Comparison of ENCODE assay signal across 9 mouse cellular contexts in the genomic region with DNA sequence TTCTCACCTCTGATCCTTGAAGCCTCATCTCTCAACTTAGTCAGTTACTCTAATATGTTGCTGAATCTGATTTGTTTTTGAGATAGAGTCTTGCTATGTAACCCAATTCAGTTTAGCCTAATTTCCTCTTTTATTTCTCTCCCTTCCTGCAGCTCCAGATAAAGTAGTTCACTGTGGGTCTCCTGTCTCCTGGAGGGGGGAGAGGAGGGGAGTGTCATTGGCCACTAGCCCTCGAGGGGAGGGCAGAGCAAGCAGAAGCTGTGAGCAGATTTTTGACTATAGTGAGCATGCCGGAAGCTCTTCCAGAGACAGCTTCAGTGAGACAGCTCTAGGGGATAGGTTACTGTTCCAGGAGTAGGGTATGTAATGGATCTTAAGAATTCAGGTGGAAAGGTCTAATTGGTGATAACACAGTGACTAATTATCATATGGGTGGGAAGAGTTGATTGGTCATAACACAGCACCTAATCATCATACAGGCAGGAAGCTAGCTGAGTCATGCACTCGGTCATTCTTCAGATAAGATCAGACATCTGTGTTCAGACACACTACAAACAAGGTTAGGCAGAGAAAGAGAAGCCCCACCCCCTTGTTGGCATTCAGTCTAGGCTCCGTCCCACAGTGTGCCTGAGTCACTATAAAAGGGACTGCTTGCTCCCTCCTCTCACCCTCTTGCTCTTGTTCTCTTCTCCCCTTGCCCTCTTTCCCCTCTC. TPM values are rescaled to one million over a fixed set of nuclear protein-coding genes. Genes with fewer than 3 reads are reported as not detected.
DNase-seq lines count a peak whose midpoint lies in the region; ATAC-seq lines count a peak whose summit lies in the region.
"Had no signal": no experiment of that assay in that cellular context is flagged by ENCODE, and none has a peak within 500 bp of the region (broad histone marks: within the 10 kb centered on the region; RNA-seq: fewer than 3 reads in every experiment).

No protein-coding gene starts in this region.

- no peaks in the 10 kb centered on the region for H3K4me1 ChIP-seq in midbrain, embryonic 14.5 days (ENCODE audit: control insufficient read depth, insufficient read depth, low read length)
- H3K4me1 ChIP-seq in midbrain, embryonic 15.5 days, result no peaks in the 10 kb centered on the region
- H3K4me1 ChIP-seq in embryonic facial prominence, embryonic 14.5 days (ENCODE audit: control insufficient read depth, insufficient read depth, low read length), result no peaks in the 10 kb centered on the region
- no peaks in the 10 kb centered on the region for H3K4me1 ChIP-seq in kidney, embryonic 16.5 days (ENCODE audit: insufficient read depth, low read length)

- no peak overlapping the region for H3K4me3 ChIP-seq in midbrain, embryonic 14.5 days (replicated peaks; ENCODE audit: low read depth, low read length)
- no peak overlapping the region for H3K4me3 ChIP-seq in midbrain, embryonic 15.5 days
- no peak overlapping the region for H3K4me3 ChIP-seq in embryonic facial prominence, embryonic 14.5 days (ENCODE audit: low read depth, low read length)
- no peak overlapping the region for H3K4me3 ChIP-seq in kidney, embryonic 16.5 days (ENCODE audit: low read length)

- ATAC-seq in midbrain, embryonic 14.5 days (ENCODE audit: low FRiP score, low TSS enrichment), result no peak
- ATAC-seq in midbrain, embryonic 15.5 days (replicated peaks), result no peak
- ATAC-seq in embryonic facial prominence, embryonic 14.5 days (ENCODE audit: low read depth), result no peak
- 0 out of 2 replicates have a peak, but pooled peaks have one; percentile 49 for ATAC-seq in kidney, embryonic 16.5 days (ENCODE audit: low FRiP score, low TSS enrichment)
- 0 out of 2 replicates have a peak, but pooled peaks have one; percentile 22 for ATAC-seq in monocyte, adult 5-6 weeks (replicated peaks; ENCODE audit: insufficient number of reproducible peaks, low FRiP score, low TSS enrichment, poor library complexity, severe bottlenecking)

- H3K36me3 ChIP-seq in midbrain, embryonic 14.5 days (ENCODE audit: control insufficient read depth, insufficient read depth, low read length), result no peaks in the 10 kb centered on the region
- no peaks in the 10 kb centered on the region for H3K36me3 ChIP-seq in midbrain, embryonic 15.5 days (replicated peaks)
- no peaks in the 10 kb centered on the region for H3K36me3 ChIP-seq in embryonic facial prominence, embryonic 14.5 days (ENCODE audit: control insufficient read depth, insufficient read depth, low read length)
- H3K36me3 ChIP-seq in kidney, embryonic 16.5 days (ENCODE audit: insufficient read depth, low read length), result no peaks in the 10 kb centered on the region

- peak; percentile 0 for DNase-seq in midbrain, embryonic 14.5 days
- DNase-seq in embryonic facial prominence, embryonic 14.5 days (ENCODE audit: low spot score), result peak; percentile 23
- no peak for DNase-seq in spleen, postnatal 36 days (ENCODE audit: low spot score in 2 of 2)
- DNase-seq in gastrocnemius, postnatal 25 days, result no peak
- DNase-seq in right cerebral cortex, postnatal 25 days, result no peak

- no peak overlapping the region for H3K27ac ChIP-seq in midbrain, embryonic 14.5 days (replicated peaks; ENCODE audit: low read depth, low read length)
- no peak overlapping the region for H3K27ac ChIP-seq in midbrain, embryonic 15.5 days
- no peak overlapping the region for H3K27ac ChIP-seq in embryonic facial prominence, embryonic 14.5 days (replicated peaks; ENCODE audit: low read depth, low read length)
- H3K27ac ChIP-seq in kidney, embryonic 16.5 days (ENCODE audit: low read length), result no peak overlapping the region

- H3K27me3 ChIP-seq in midbrain, embryonic 14.5 days (ENCODE audit: control insufficient read depth, insufficient read depth, low read length), result no peaks in the 10 kb centered on the region
- H3K27me3 ChIP-seq in midbrain, embryonic 15.5 days (replicated peaks), result no peaks in the 10 kb centered on the region
- H3K27me3 ChIP-seq in embryonic facial prominence, embryonic 14.5 days (replicated peaks; ENCODE audit: control insufficient read depth, insufficient read depth, low read length), result no peaks in the 10 kb centered on the region
- no peaks in the 10 kb centered on the region for H3K27me3 ChIP-seq in kidney, embryonic 16.5 days (ENCODE audit: insufficient read depth, low read length)

- no peak overlapping the region for H3K4me2 ChIP-seq in midbrain, embryonic 14.5 days (ENCODE audit: low read length)
- no peak overlapping the region for H3K4me2 ChIP-seq in midbrain, embryonic 15.5 days
- no peak overlapping the region for H3K4me2 ChIP-seq in embryonic facial prominence, embryonic 14.5 days (ENCODE audit: low read depth, low read length)
- H3K4me2 ChIP-seq in kidney, embryonic 16.5 days (replicated peaks; ENCODE audit: low read depth, low read length), result no peak overlapping the region

- no peaks in the 10 kb centered on the region for H3K9me3 ChIP-seq in midbrain, embryonic 14.5 days (ENCODE audit: control insufficient read depth, low read length)
- no peaks in the 10 kb centered on the region for H3K9me3 ChIP-seq in midbrain, embryonic 15.5 days
- H3K9me3 ChIP-seq in embryonic facial prominence, embryonic 14.5 days (ENCODE audit: control insufficient read depth, low read length), result no peaks in the 10 kb centered on the region
- H3K9me3 ChIP-seq in kidney, embryonic 16.5 days (ENCODE audit: low read length), result no peaks in the 10 kb centered on the region

- WGBS in midbrain, embryonic 14.5 days, result 50% methylated on average over 4 of the region's 4 CpGs
- WGBS in midbrain, embryonic 15.5 days, result 50% methylated on average over 4 of the region's 4 CpGs
- 28% methylated on average over 4 of the region's 4 CpGs for WGBS in embryonic facial prominence, embryonic 14.5 days
- 18% methylated on average over 4 of the region's 4 CpGs for WGBS in kidney, embryonic 16.5 days

- no peak overlapping the region for H3K9ac ChIP-seq in midbrain, embryonic 14.5 days (replicated peaks; ENCODE audit: low read length)
- H3K9ac ChIP-seq in midbrain, embryonic 15.5 days, result no peak overlapping the region
- no peak overlapping the region for H3K9ac ChIP-seq in embryonic facial prominence, embryonic 14.5 days (ENCODE audit: low read depth, low read length)
- H3K9ac ChIP-seq in kidney, embryonic 16.5 days (replicated peaks; ENCODE audit: low read length), result no peak overlapping the region

RNA-seq across cellular contexts. Expression of gene Pth, which starts 30.9 kb away (rescaled TPM):
- not detected in 2 replicates for polyA plus RNA-seq in midbrain, embryonic 14.5 days (2014; fragmentation: Nextera tagmentation; extraction: Ambion mirVana)
- polyA plus RNA-seq in midbrain, embryonic 15.5 days (2015; fragmentation: Nextera tagmentation; extraction: Ambion mirVana), result not detected in 2 replicates
- 21.1 and 35.0 TPM in 2 replicates for polyA plus RNA-seq in embryonic facial prominence, embryonic 14.5 days (2014; fragmentation: Nextera tagmentation; extraction: Ambion mirVana)
- not detected in 2 replicates for polyA plus RNA-seq in kidney, embryonic 16.5 days (2015; fragmentation: Nextera tagmentation; extraction: Ambion mirVana)
- total RNA-seq in monocyte, adult 5-6 weeks (2017), result not detected in 3 replicates
- not detected for total RNA-seq in gastrocnemius, postnatal 25 days (2021)
- total RNA-seq: ES-E14 had no signal

RNA-seq across cellular contexts. Expression of gene Btbd10, which starts 50.0 kb away (rescaled TPM):
- polyA plus RNA-seq in midbrain, embryonic 14.5 days (2014; fragmentation: Nextera tagmentation; extraction: Ambion mirVana), result 72.3 and 77.8 TPM in 2 replicates
- polyA plus RNA-seq in midbrain, embryonic 15.5 days (2015; fragmentation: Nextera tagmentation; extraction: Ambion mirVana), result 76.6 and 79.7 TPM in 2 replicates
- 29.1 and 30.8 TPM in 2 replicates for polyA plus RNA-seq in embryonic facial prominence, embryonic 14.5 days (2014; fragmentation: Nextera tagmentation; extraction: Ambion mirVana)
- polyA plus RNA-seq in kidney, embryonic 16.5 days (2015; fragmentation: Nextera tagmentation; extraction: Ambion mirVana), result 25.5 and 25.6 TPM in 2 replicates
- total RNA-seq in monocyte, adult 5-6 weeks (2017), result 35.7 to 44.4 TPM (median 35.9 TPM) in 3 replicates
- total RNA-seq in gastrocnemius, postnatal 25 days (2021), result 1 to 10 TPM; 5.7 to 6.1 TPM

Comparison
In these comparisons a context has a peak if more than half of its experiments do, and no peak if none do; other contexts are left out.
1. ATAC-seq: peak in kidney, embryonic 16.5 days (single experiment) and monocyte, adult 5-6 weeks (single experiment); none in midbrain, embryonic 14.5 days (single experiment), midbrain, embryonic 15.5 days (single experiment) and embryonic facial prominence, embryonic 14.5 days (single experiment).
2. DNase-seq: peak in midbrain, embryonic 14.5 days (single experiment) and embryonic facial prominence, embryonic 14.5 days (single experiment); none in spleen, postnatal 36 days (0 of 2), gastrocnemius, postnatal 25 days (single experiment) and right cerebral cortex, postnatal 25 days (single experiment).
3. RNA of gene Pth, which starts 30.9 kb away (polyA plus RNA-seq): 21.1 to 35.0 TPM in embryonic facial prominence, embryonic 14.5 days; not detected in midbrain, embryonic 14.5 days, not detected in midbrain, embryonic 15.5 days and not detected in kidney, embryonic 16.5 days; every median in the first group is over 10 times any median in the second.